Mouse (Mus musculus): Measurements from ENCODE around the gene Scn3a. TPM values are rescaled to one million over a fixed set of nuclear protein-coding genes. Genes with fewer than 3 reads are reported as not detected.
"Not testable (repeated sequence)": the region's sequence is repeated elsewhere in the genome, so short reads cannot be mapped to it uniquely, and the experiment has no call there.

Gene Scn3a
- total RNA-seq, 2 experiments from 2014 or later = 54.0 to 54.3 TPM

GRCm38 (mm10) chr2:65490450-65490849, 77.0 kb downstream of the Scn3a start:
- DNase-seq (ENCODE audit: low spot score in 2 of 2) = no peak

GRCm38 (mm10) chr2:65483434-65483833, 84.0 kb downstream of the Scn3a start:
- DNase-seq (ENCODE audit: low spot score in 2 of 2) = no peak

DNA sequence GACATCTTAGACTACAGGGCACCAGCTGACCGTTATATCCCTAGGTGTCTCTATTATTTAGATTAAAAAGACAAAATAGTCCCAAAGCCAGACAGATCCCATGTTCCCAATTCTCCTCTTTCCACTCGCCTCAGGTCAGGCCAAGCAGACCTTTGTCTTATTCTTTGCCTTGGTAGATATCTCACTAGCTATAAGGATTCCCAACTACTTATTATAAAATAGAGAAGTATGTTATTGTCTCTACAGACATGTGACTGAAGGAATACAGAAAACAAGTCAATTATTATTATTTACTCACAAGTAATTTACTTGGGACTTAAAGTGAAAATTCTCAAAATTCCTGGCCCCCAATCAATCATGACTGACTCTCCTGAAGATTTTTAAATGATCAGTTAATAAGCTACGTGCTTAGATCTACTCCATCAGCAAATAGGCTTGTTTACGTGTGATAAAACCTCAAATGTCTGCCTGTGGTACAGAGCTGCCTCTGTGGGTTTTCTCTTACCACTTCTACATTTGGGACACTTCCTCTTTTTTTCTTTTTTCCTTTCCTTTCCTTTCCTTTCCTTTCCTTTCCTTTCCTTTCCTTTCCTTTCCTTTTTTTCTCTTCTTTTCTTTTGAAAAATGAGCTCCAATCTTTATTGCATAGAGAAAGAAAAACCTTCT, 86.3 kb downstream of the Scn3a start:
- DNase-seq (ENCODE audit: low spot score in 2 of 2) = no peak

GRCm38 (mm10) chr2:65471311-65471882, 96.0 kb downstream of the Scn3a start:
- DNase-seq (ENCODE audit: low spot score in 2 of 2) = no peak

GRCm38 (mm10) chr2:65465694-65466093, 101.7 kb downstream of the Scn3a start:
- no peak for DNase-seq (ENCODE audit: low spot score in 2 of 2)

DNA sequence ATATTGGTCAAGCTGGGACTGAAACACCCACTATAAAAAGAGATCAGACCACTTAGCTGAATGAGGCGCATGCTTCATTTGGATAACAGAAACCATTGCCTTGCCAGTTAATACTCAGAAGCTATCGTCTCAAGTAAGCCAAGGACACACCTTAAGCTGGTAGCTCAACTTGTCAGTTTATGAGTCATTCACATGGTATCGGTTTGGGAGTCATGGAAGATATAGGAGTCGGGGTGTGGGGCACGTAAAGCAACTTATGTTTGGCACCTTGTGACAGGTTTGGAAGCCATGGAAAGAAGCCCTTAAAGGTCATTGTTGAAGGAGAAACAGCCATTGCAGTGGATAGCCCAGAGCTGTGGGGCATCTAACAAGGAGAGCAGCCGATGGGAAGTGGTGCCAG, 113.7 kb downstream of the Scn3a start:
- no peak for DNase-seq (ENCODE audit: low spot score in 2 of 2)

- DNase-seq (ENCODE audit: low spot score in 2 of 2) = not testable (repeated sequence)
These were observed 115.9 kb downstream of the Scn3a start for GRCm38 (mm10) chr2:65451401-65452078.

DNA sequence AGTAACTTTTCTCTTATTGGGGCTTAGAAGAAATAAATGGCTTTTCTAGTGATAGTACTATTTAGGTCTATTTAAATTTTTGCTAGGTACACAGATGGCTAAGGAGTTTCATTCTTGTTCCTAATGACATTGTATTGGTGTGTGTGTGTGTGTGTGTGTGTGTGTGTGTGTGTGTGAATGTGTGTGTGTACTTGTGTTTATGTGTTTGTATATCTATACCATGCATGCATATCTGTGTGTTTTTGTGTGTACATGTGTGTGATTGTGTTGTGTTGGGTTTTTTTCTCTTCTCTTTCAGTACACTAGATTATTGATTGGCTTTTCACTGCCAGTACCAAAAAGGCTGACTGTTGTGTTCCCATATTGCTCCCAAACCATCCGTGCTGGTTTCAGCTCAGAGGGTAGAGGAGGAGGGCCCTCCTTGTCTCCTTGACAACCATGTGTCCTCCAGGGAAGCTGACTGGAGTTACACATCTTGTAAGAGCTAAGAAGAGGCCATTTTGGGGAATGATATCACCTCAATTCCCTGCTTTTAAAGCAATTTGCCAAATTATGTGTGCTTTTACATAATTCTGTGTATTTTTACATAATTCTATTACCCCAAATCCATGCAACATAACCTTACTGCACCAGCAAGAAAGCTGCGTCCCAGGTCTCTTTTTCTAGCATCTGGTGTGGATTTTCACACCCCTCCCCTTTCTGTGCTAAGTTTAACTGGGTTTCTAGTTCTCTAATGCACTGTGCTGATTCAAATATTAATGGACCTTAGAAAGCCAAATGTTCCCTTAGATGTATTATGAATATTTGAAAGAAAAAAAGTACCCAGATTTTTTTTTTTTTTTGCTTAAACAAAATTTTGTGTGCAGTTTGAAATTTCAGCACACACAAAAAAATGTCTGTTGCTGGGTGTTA, 116.7 kb downstream of the Scn3a start:
- DNase-seq (ENCODE audit: low spot score in 2 of 2) = peak in 1 of 2 experiments; percentile 17

GRCm38 (mm10) chr2:65449126-65449828, 118.2 kb downstream of the Scn3a start:
- no peak for DNase-seq (ENCODE audit: low spot score in 2 of 2)

- DNase-seq (ENCODE audit: low spot score in 2 of 2) = no peak
These were observed 124.3 kb downstream of the Scn3a start for GRCm38 (mm10) chr2:65443082-65443481.

DNA sequence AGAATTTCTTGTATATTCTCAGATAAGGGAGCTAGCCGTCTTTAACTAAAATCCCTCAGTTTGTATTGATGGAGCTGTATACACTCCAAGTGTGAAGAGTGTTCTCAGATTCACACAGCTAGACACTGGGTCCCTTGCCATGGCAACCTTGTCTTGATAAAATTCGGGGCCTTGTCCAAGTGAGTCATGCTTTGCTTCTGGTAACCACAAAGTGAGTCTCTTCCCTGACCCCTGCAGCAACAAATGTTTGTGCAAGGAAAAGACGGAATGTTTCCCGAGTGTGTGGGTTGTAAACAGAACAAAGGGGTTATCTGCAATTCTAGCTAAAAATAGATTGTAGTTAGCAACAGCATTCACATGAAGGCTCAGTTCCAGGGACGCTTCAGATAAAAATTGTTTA, 125.9 kb downstream of the Scn3a start:
- peak in 1 of 2 experiments; percentile 20 for DNase-seq (ENCODE audit: low spot score in 2 of 2)

DNA sequence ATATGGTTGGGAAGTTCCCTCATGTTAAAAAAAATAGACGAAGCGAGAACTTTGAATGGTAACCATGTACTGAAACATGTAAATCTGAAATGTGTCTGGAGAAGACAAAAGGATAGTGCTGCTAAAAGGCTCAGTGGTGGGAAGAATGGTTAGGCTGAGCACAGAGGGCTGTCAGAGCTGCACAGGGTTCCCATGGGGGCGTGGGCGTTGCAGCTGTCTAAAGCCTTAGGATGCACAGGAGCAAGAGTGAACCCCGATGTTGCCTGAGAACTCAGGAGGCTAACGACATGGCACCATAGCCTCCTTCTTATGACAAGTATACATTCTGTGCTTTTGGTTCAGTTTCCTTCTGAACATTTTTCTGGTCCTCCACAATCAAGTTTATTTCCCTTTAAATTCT, 126.3 kb downstream of the Scn3a start:
- no peak for DNase-seq (ENCODE audit: low spot score in 2 of 2)

DNA sequence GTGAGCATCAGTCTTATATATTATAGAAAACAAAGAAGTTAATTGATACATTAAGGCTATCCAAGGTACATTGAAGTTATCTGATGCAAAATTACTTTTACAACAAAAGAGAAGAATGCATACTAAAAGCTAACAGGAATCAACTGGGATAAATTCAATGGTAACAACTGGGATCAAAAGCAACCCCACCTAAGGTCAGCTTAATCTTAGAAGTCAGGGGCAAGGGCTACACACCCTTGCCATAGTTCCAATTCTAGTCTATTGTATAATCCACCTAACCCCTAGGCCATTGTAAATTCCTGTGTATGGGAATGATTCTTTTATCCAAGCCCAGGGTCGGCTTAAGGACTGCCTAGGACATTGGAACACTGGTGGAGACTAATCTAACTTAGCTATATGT, 130.5 kb downstream of the Scn3a start:
- no peak for DNase-seq (ENCODE audit: low spot score in 2 of 2)

GRCm38 (mm10) chr2:65423501-65423900, 143.9 kb downstream of the Scn3a start:
- DNase-seq (ENCODE audit: low spot score in 2 of 2) = no peak

DNA sequence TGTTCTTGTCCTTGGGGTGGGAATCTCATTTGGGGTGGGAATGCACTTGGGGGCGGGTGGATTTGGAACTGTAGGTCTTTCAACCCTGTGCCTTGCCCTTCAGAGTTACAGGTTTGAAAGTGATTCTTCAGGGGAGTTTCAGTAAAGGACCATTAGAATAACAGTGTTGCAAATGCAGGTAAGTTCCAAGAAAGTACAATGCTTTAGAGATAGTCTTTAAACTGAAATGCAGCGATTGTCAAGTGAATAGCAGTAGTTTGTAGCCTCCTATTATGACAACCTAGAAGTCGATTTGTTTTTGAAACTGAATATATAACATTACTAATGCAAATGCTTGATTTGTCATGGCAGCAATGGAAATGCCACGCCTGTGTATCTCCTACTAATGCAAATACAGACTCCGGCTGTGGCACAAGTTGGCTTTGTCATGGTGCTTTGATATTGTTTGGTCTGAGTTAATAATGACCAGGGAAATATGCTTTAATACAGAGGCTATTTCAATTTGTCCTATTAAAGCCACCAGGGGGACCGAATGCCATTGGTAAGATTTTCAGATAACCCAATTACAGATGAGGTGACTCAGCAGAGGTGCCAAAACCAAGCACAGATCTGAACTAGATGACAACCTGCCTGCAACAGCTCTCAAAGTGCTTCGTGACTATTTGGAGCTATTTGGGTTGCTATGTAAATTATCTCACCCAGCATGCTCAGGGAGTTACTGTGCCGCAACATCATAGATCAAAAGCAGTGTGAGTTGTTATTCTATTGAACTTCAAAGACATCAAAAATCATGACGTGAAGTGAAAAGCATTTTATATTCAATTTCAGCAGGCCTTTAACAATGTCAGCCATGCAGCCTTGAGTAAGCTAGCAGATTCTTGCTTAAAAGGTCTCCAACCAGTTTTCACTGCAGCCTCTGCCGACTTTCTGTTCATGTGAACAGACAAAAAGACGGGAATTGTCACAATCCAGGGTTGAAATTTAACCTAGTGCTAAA, 145.9 kb downstream of the Scn3a start:
- no peak for DNase-seq (ENCODE audit: low spot score in 2 of 2)

GRCm38 (mm10) chr2:65418608-65419007, 148.8 kb downstream of the Scn3a start:
- DNase-seq (ENCODE audit: low spot score in 2 of 2) = no peak

DNA sequence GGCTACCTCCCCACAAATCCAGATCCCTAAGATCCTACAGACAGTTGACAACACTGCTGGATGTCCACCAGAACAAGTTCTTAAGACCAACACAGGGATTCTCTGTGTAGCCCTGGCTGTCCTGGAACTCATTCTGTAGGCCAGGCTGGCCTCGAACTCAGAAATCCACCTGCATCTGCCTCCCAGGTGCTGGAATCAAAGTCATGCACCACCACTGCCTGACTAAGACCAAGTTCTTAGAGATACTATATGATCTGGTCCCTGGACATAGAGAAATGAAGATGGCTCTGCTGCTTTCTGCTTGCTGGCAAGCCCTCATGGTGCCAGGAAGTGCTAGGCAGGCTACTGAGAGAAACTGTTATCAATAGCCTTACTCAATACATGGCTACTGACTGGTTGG, 150.9 kb downstream of the Scn3a start:
- DNase-seq (ENCODE audit: low spot score in 2 of 2) = no peak

- DNase-seq (ENCODE audit: low spot score in 2 of 2) = no peak
These were observed 152.1 kb downstream of the Scn3a start for GRCm38 (mm10) chr2:65415294-65415693.

DNA sequence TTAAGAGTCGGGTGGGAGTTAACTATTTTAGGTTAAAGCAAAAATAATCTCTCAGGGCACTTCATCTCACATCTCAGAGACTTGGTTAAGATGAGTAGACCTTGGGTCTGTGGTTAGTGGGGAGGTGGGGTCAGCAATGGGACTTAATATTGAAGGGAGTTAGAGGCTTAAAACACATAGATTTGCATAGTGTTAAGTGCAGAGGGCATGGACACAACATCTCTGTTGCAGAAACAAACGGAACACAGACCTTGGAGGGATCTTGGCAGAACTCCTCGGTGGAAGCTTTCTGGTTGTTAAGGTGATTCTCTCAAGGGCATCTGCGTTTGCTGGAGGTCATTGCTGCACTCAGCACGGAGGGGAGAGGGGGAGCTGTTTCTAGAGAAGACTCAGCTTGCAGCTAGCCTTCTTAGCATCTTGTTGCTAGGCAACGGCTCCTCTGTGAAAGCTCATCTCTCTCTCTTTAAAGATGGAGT, 152.6 kb downstream of the Scn3a start:
- peak; percentile 42 to 58 for DNase-seq (ENCODE audit: low spot score in 2 of 2)
